Mouse (Mus musculus) hindbrain, embryonic 14.5 days (tissue): Measurements from ENCODE around the gene Lpo. TPM values are rescaled to one million over a fixed set of nuclear protein-coding genes. Genes with fewer than 3 reads are reported as not detected.
"Not testable (repeated sequence)": the region's sequence is repeated elsewhere in the genome, so short reads cannot be mapped to it uniquely, and the experiment has no call there.

ENCODE experiments used
- ATAC-seq: fragments of 200-750 bp; cut with Nextera tagmentation; 2 replicates; pipeline ENCODE4 v1.8.0; 2017; ENCODE audit warnings: moderate number of reproducible peaks, mild to moderate bottlenecking, moderate TSS enrichment, moderate library complexity; ENCODE audit not compliant: low FRiP score
- DNase-seq: peaks from one replicate; pipeline ENCODE4 v3.0.0-alpha.2; 2015; ENCODE audit warnings: low spot score
- H3K27ac ChIP-seq: fragments of 300-500 bp; sonication (generic); 2 replicates; pipeline ENCODE4 v1.5.1; 2014; ENCODE audit warnings: mild to moderate bottlenecking, moderate library complexity
- H3K27me3 ChIP-seq: fragments of 300-500 bp; sonication (generic); 2 replicates; pipeline ENCODE4 v1.6.1; 2014; ENCODE audit warnings: mild to moderate bottlenecking, low read length, mixed read lengths; ENCODE audit not compliant: control insufficient read depth, insufficient read depth
- H3K36me3 ChIP-seq: fragments of 300-500 bp; sonication (generic); replicated peaks from 2 replicates; pipeline ENCODE4 v1.6.1; 2014; ENCODE audit not compliant: control insufficient read depth, insufficient read depth
- H3K4me1 ChIP-seq: fragments of 300-500 bp; sonication (generic); replicated peaks from 2 replicates; pipeline ENCODE4 v1.6.1; 2014; ENCODE audit warnings: antibody characterized with exemption, low read length, mixed read lengths; ENCODE audit not compliant: control insufficient read depth, insufficient read depth
- H3K4me2 ChIP-seq: fragments of 300-500 bp; sonication (generic); replicated peaks from 2 replicates; pipeline ENCODE4 v1.6.1; 2014; ENCODE audit warnings: mild to moderate bottlenecking, moderate library complexity
- H3K4me3 ChIP-seq: fragments of 300-500 bp; sonication (generic); replicated peaks from 2 replicates; pipeline ENCODE4 v1.5.1; 2014; ENCODE audit warnings: mild to moderate bottlenecking, low read length
- H3K9ac ChIP-seq: fragments of 300-500 bp; sonication (generic); 2 replicates; pipeline ENCODE4 v1.6.1; 2014
- H3K9me3 ChIP-seq: fragments of 300-500 bp; sonication (generic); 2 replicates; pipeline ENCODE4 v1.6.1; 2016; ENCODE audit warnings: low read length; ENCODE audit not compliant: control insufficient read depth
- WGBS: fragments of 180-500 bp; shearing (Covaris S2); extraction: QIAGEN DNeasy Blood & Tissue Kit; methylation state at CpG from one replicate; pipeline ENCODE4 v1.1.7; 2014; 5-methylcytosine and 5-hydroxymethylcytosine counted together
- polyA plus RNA-seq: library from polyadenylated mRNA; unstranded; fragments of >200 nt; fragmentation: Nextera tagmentation; extraction: Ambion mirVana; gene quantifications from 2 replicates; pipeline ENCODE4 v1.2.1, GENCODE M21; 2014

Gene Lpo
- polyA plus RNA-seq: 1.3 and 2.2 TPM in 2 replicates

DNA sequence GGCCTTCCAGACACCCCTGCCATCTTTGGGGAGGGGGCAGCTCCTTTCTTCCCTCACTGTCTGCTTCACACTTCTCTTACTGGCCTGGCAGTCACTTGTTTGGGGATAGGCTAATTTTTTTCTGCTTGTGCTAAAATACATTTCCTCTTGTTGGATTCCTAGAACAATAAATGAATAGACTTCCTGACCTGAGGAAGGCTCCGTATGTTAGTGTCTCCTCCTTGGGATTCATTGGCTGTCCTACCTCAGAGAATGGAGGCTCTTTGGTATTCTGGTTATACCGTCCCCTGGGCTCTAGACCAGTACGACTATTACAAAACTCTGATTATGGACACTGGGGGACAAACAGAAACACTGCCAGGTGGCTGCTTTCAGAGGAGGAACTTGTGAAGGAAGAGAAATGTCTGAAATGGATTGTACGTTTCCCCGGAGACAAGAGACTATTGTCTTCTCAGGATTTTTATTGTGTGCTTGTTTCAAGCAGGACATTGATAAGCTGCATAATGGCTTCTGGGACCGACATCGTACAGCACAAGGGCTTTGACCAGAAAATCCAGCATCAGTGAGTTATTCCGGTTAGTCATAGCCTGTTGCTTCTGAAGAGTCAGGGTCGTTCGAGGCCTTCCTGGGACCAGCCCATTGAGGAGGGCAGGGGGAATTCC is at the start of gene Lpo:
TSS of gene Lpo (minus strand) at position 51 of the 662 bp plus-strand sequence.
- Histone ChIP-seq H3K36me3 (no peaks in the 10 kb centered on the region), H3K9me3 (no peaks in the 10 kb centered on the region), H3K4me1 (0 out of 2 replicates have a peak, but pooled peaks cover 3% of the 10 kb centered on the region), H3K4me3 (no peak within 1 kb of the TSS), H3K9ac (no peak within 1 kb of the TSS), H3K4me2 (no peak within 1 kb of the TSS), H3K27ac (no peak within 1 kb of the TSS), H3K27me3 (no peaks in the 10 kb centered on the region)
- ATAC-seq (no peak), DNase-seq (no peak)
- 16% methylated on average over 10 of the region's 10 CpGs for WGBS

DNA sequence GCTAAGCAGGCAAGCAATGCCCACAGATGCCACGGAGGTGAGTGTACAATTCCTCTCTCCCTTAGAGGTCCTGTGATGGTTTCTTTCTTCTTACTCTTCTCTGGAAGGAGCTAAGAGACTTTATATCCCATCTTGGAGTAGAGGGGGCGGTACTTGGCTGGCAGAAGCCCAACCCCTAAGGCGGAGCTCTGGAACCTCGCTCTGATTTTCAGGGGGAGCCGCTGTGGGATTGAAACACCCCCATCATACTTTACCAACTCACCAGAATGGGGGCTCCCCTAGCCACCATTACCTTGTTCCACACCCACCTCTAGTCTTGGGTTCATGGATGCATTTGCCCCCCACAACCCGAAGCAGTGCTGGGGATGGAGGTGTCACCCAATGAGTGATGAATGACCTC is 47.3 kb upstream of the Lpo start, which contains the start of gene Epx:
TSS of gene Epx (minus strand) at position 101 of the 400 bp plus-strand sequence.
- WGBS: 81% methylated on average over 6 of the region's 6 CpGs
- Histone ChIP-seq H3K9ac (no peak within 1 kb of the TSS), H3K9me3 (no peaks in the 10 kb centered on the region), H3K27ac (no peak within 1 kb of the TSS), H3K36me3 (no peaks in the 10 kb centered on the region), H3K4me2 (no peak within 1 kb of the TSS), H3K4me3 (no peak within 1 kb of the TSS), H3K27me3 (no peaks in the 10 kb centered on the region), H3K4me1 (no peaks in the 10 kb centered on the region)
- no peak for DNase-seq
- no peak for ATAC-seq

DNA sequence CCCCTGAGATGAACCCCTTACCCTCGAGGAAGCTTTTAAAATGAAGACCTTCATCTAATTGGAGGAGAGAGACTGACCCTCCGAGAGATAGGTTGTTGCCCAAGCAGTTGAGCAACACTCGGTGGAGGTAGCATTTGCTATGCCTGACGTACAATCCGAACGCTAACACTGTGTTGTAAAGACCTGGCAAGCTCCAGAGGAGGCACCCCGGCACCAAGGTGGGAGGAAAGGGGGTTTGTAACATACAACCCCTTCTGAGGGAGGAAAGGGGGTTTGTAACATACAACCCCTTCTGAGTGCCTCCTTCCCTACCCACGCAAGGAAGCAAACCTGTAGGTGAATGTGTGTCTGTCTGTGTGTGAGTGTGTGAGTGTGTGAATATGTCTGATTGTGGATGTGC is 43.7 kb upstream of the Lpo start:
- no peaks in the 10 kb centered on the region for H3K4me1 ChIP-seq
- ATAC-seq: no peak
- H3K27me3 ChIP-seq: no peaks in the 10 kb centered on the region
- H3K4me2 ChIP-seq: no peak overlapping the region
- no peak overlapping the region for H3K4me3 ChIP-seq
- WGBS: 44% methylated on average over 8 of the region's 8 CpGs
- no peak overlapping the region for H3K27ac ChIP-seq
- no peaks in the 10 kb centered on the region for H3K36me3 ChIP-seq
- no peak overlapping the region; the same call in 1 of the 2 replicates for H3K9ac ChIP-seq
- no peaks in the 10 kb centered on the region for H3K9me3 ChIP-seq
- no peak for DNase-seq

DNA sequence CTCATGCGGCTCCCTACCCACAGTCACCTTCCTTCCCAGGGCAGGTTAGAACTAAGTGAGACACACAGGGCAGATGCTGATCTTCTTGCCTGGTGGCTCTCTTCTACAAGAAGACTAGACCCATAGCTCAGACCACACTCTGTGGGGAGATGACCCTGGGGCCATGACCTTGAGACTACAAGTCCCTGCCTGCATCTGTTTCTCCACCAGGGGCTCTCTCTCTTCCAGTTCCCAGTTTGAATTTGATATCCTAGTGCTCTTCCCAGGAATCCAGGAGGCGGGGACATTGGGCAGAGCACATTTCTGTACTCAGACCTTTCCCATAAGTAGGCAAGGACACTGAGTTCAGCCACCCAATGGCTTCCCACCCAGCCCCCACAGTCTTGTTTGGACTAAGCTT is 42.0 kb upstream of the Lpo start:
- Histone ChIP-seq H3K27ac (no peak overlapping the region), H3K4me1 (no peaks in the 10 kb centered on the region), H3K36me3 (no peaks in the 10 kb centered on the region), H3K27me3 (no peaks in the 10 kb centered on the region), H3K9me3 (no peaks in the 10 kb centered on the region), H3K4me3 (no peak overlapping the region), H3K4me2 (no peak overlapping the region), H3K9ac (no peak overlapping the region)
- DNase-seq: no peak
- 79% methylated on average over 2 of the region's 2 CpGs for WGBS
- no peak for ATAC-seq

DNA sequence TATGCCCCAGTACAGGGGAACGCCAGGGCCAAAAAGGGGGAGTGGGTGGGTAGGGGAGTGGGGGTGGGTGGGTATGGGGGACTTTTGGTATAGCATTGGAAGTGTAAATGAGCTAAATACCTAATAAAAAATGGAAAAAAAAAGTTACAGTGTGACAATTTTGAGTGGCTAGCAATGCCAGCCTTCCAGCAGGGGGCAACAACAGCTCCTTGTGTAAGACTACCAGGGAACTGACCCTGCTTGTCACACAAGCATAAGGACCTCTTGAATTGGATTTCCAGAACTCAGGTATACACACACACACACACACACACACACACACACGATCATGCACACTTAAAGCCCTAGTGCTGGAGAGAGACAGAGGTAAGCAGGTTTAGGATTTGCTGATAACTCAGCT is 38.8 kb upstream of the Lpo start:
- not testable (repeated sequence) for ATAC-seq, DNase-seq, H3K9ac ChIP-seq, H3K4me3 ChIP-seq, H3K27me3 ChIP-seq, H3K27ac ChIP-seq, H3K4me1 ChIP-seq, H3K4me2 ChIP-seq, H3K9me3 ChIP-seq
- 95% methylated on average over 1 of the region's 2 CpGs for WGBS
- H3K36me3 ChIP-seq: peaks cover 21% of the 10 kb centered on the region; the same call in 1 of the 2 replicates

DNA sequence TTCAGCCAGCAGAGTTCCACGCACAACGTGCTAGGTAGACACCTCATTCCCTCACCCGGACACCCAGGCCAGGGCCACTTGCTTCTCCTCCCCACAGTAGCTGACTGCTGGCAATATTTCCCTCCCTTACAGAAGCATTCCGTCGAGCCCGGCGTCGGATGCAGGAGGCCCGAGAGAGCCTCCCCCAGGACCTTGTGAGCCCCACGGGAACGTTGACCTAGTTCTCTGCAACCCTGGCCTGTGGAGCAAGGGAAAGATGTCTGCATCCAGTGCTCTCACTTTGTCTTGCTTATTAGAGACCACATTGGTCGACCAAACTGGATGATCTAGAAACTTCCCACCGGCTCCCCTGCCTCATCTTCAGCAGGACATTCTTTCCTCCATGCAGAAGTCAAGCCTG is 34.7 kb upstream of the Lpo start:
- Histone ChIP-seq H3K27ac (no peak overlapping the region), H3K4me2 (no peak overlapping the region), H3K4me1 (no peaks in the 10 kb centered on the region), H3K36me3 (peaks cover 33% of the 10 kb centered on the region), H3K9me3 (no peaks in the 10 kb centered on the region), H3K4me3 (no peak overlapping the region), H3K27me3 (no peaks in the 10 kb centered on the region), H3K9ac (no peak overlapping the region)
- 96% methylated on average over 13 of the region's 13 CpGs for WGBS
- DNase-seq (no peak), ATAC-seq (no peak)

DNA sequence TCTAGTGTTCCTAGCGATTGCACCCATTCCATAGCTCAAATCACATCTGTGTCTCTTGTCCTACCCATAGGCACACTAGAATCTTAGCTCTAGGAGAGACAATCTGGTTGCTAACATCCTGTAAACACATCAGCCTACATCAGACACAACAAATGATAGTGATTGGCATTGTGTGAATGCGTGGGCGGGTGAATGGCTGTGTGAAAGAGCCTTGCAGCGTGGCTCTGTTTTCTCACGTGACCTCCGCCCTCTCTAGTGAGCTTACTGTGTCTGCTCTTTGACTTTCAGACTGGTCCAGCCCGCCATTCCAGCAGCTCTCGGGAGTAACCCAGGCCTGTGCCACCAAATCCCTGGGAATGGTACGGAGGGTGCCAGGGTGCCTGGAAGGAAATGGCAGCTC is 32.3 kb upstream of the Lpo start:
- H3K27me3 ChIP-seq: no peaks in the 10 kb centered on the region
- H3K9ac ChIP-seq: no peak overlapping the region
- peaks cover 47% of the 10 kb centered on the region for H3K36me3 ChIP-seq
- no peak overlapping the region for H3K27ac ChIP-seq
- no peak overlapping the region for H3K4me3 ChIP-seq
- 65% methylated on average over 9 of the region's 9 CpGs for WGBS
- no peak overlapping the region for H3K4me2 ChIP-seq
- DNase-seq: no peak
- ATAC-seq: no peak
- H3K9me3 ChIP-seq: no peaks in the 10 kb centered on the region
- H3K4me1 ChIP-seq: no peaks in the 10 kb centered on the region

DNA sequence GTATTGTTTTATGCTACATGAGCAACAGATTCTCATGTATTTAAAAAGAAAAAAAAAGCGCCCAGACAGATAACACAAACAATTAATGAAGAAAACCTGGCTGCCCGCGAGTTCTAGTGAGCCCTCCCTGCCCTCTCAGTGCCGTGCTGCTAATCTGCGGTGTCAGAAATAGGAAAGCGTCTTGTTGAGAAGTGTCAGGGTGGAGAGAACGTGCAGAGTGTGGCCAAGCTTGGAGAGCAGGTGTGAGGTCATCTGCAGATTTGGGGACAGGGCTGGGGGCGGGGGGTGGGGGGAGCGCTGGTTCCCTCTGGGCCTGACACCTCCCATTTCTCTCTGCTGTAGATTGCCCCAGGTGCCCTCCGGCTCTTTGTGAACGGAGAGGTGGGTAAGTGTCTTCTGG is 31.2 kb upstream of the Lpo start:
- ATAC-seq: no peak
- H3K27ac ChIP-seq: no peak overlapping the region
- 94% methylated on average over 11 of the region's 11 CpGs for WGBS
- no peak for DNase-seq
- peaks cover 47% of the 10 kb centered on the region for H3K36me3 ChIP-seq
- no peak overlapping the region for H3K4me3 ChIP-seq
- H3K4me2 ChIP-seq: no peak overlapping the region
- H3K9ac ChIP-seq: no peak overlapping the region
- H3K4me1 ChIP-seq: peaks cover under 1% of the 10 kb centered on the region; the same call in 1 of the 2 replicates
- no peaks in the 10 kb centered on the region for H3K27me3 ChIP-seq
- no peaks in the 10 kb centered on the region for H3K9me3 ChIP-seq

DNA sequence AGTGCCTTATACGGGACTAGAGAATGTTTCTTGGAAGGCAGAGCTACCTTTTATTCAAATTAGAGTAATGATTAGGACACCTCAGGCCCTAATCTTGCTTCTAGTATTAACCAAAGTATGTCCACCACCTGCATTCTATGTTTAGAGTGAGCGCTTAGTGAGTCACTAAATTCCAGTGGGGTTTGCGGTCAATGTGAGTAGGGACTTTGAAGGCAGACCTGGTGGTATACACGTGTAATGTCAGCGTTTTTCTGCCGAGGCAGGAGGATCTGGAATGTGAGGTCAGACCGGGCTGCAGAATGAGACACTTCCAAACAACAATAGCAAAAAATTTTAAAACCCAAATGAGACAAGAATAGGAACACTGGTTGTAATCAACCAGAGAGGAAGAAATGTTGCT is 26.5 kb upstream of the Lpo start:
- Histone ChIP-seq H3K9ac (no peak overlapping the region), H3K27me3 (no peaks in the 10 kb centered on the region), H3K4me3 (no peak overlapping the region), H3K4me2 (no peak overlapping the region), H3K4me1 (peaks cover 9% of the 10 kb centered on the region), H3K27ac (no peak overlapping the region), H3K9me3 (no peaks in the 10 kb centered on the region), H3K36me3 (peaks cover 19% of the 10 kb centered on the region; the same call in 1 of the 2 replicates)
- DNase-seq: no peak
- no peak for ATAC-seq
- 90% methylated on average over 7 of the region's 7 CpGs for WGBS
